8 mouse cellular contexts compared by ENCODE assay signal in the genomic region with DNA sequence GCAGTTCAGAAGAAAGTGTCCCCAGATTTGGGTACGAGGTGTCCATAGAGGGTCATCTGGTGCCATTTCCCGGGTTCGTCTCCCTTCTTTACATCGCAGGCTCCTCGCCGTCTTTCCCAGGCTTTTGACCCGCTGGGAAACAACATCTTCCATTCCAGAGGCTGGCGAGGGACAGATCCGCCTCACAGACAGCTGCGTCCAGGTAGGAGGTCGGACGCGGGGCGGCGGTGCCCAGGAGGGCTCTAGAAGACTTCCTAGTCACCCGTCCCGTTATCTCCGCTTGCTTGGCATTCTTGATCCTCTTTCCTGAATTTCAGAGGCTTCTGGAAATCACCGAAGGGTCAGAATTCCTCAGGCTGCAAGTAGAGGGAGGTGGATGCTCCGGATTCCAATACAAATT. TPM values are rescaled to one million over a fixed set of nuclear protein-coding genes. Genes with fewer than 3 reads are reported as not detected.
DNase-seq lines count a peak whose midpoint lies in the region; ATAC-seq lines count a peak whose summit lies in the region.

No protein-coding gene starts in this region.

- peak overlapping the region; percentile 73 for H3K4me2 ChIP-seq in kidney, embryonic 15.5 days
- H3K4me2 ChIP-seq in forebrain, embryonic 12.5 days, result peak overlapping the region; percentile 84
- H3K4me2 ChIP-seq in liver, embryonic 12.5 days, result peak overlapping the region; percentile 74

- peak; percentile 6; the same call in 1 of the 2 replicates for ATAC-seq in kidney, embryonic 15.5 days (replicated peaks; ENCODE audit: low FRiP score)
- no peak for ATAC-seq in forebrain, embryonic 12.5 days (ENCODE audit: low FRiP score)
- peak; percentile 18 for ATAC-seq in liver, embryonic 12.5 days

- peak overlapping the region; percentile 67 for H3K27ac ChIP-seq in kidney, embryonic 15.5 days
- H3K27ac ChIP-seq in forebrain, embryonic 12.5 days, result peak overlapping the region; percentile 50
- peak overlapping the region; percentile 95 for H3K27ac ChIP-seq in liver, embryonic 12.5 days

- DNase-seq in kidney, postnatal 36 days, result no peak
- DNase-seq in MN1 (ENCODE audit: low spot score), result peak; percentile 47
- DNase-seq in cerebellum, adult 18-20 months, result no peak
- DNase-seq in retina, postnatal 1 day, result no peak
- DNase-seq in layer of hippocampus, postnatal 25 days (ENCODE audit: extremely low spot score in 1 of 2, low spot score in 1 of 2), result no peak

- peaks cover 22% of the 10 kb centered on the region for H3K36me3 ChIP-seq in kidney, embryonic 15.5 days
- H3K36me3 ChIP-seq in forebrain, embryonic 12.5 days (replicated peaks), result peaks cover 13% of the 10 kb centered on the region
- H3K36me3 ChIP-seq in liver, embryonic 12.5 days, result peaks cover 29% of the 10 kb centered on the region

- H3K9ac ChIP-seq in kidney, embryonic 15.5 days, result peak overlapping the region; percentile 73
- H3K9ac ChIP-seq in forebrain, embryonic 12.5 days, result peak overlapping the region; percentile 73
- peak overlapping the region; percentile 77 for H3K9ac ChIP-seq in liver, embryonic 12.5 days

- H3K4me3 ChIP-seq in kidney, embryonic 15.5 days (replicated peaks), result peak overlapping the region; percentile 82
- peak overlapping the region; percentile 70 for H3K4me3 ChIP-seq in forebrain, embryonic 12.5 days (replicated peaks)
- peak overlapping the region; percentile 77 for H3K4me3 ChIP-seq in liver, embryonic 12.5 days

- H3K27me3 ChIP-seq in kidney, embryonic 15.5 days, result no peaks in the 10 kb centered on the region
- no peaks in the 10 kb centered on the region for H3K27me3 ChIP-seq in forebrain, embryonic 12.5 days
- no peaks in the 10 kb centered on the region for H3K27me3 ChIP-seq in liver, embryonic 12.5 days (replicated peaks)

- no peaks in the 10 kb centered on the region for H3K9me3 ChIP-seq in kidney, embryonic 15.5 days (replicated peaks)
- no peaks in the 10 kb centered on the region for H3K9me3 ChIP-seq in forebrain, embryonic 12.5 days
- H3K9me3 ChIP-seq in liver, embryonic 12.5 days (replicated peaks), result no peaks in the 10 kb centered on the region

- peaks cover 36% of the 10 kb centered on the region for H3K4me1 ChIP-seq in kidney, embryonic 15.5 days
- H3K4me1 ChIP-seq in forebrain, embryonic 12.5 days, result peaks cover 31% of the 10 kb centered on the region
- H3K4me1 ChIP-seq in liver, embryonic 12.5 days, result peaks cover 51% of the 10 kb centered on the region

- WGBS in kidney, embryonic 15.5 days, result under 1% methylated on average over 20 of the region's 20 CpGs
- WGBS in forebrain, embryonic 12.5 days, result under 1% methylated on average over 20 of the region's 20 CpGs
- under 1% methylated on average over 20 of the region's 20 CpGs for WGBS in liver, embryonic 12.5 days (ENCODE audit: insufficient replicate concordance)

RNA-seq across cellular contexts. Expression of gene Isca2, which starts 0.4 kb away (rescaled TPM):
- 143 TPM in 2 replicates for polyA plus RNA-seq in kidney, embryonic 15.5 days (2015; fragmentation: Nextera tagmentation; extraction: Ambion mirVana)
- 143 and 152 TPM in 2 replicates for polyA plus RNA-seq in forebrain, embryonic 12.5 days (2016; fragmentation: Nextera tagmentation; extraction: Ambion mirVana)
- polyA plus RNA-seq in liver, embryonic 12.5 days (2016; fragmentation: Nextera tagmentation; extraction: Ambion mirVana), result 116 and 123 TPM in 2 replicates
- total RNA-seq in layer of hippocampus, postnatal 25 days (2021), result 10 to 100 TPM; 61.2 to 61.6 TPM

RNA-seq across cellular contexts. Expression of gene Npc2, which starts 0.5 kb away (rescaled TPM):
- 62.6 and 63.3 TPM in 2 replicates for polyA plus RNA-seq in kidney, embryonic 15.5 days (2015; fragmentation: Nextera tagmentation; extraction: Ambion mirVana)
- 72.0 and 75.2 TPM in 2 replicates for polyA plus RNA-seq in forebrain, embryonic 12.5 days (2016; fragmentation: Nextera tagmentation; extraction: Ambion mirVana)
- 23.6 and 24.0 TPM in 2 replicates for polyA plus RNA-seq in liver, embryonic 12.5 days (2016; fragmentation: Nextera tagmentation; extraction: Ambion mirVana)
- 10 to 100 TPM; 34.6 to 34.7 TPM for total RNA-seq in layer of hippocampus, postnatal 25 days (2021)
